Comparison of ENCODE assay signal across 24 mouse cellular contexts in genomic region chr2:152112970-152113369, GRCm38 (mm10). TPM values are rescaled to one million over a fixed set of nuclear protein-coding genes. Genes with fewer than 3 reads are reported as not detected.
DNase-seq lines count a peak whose midpoint lies in the region; ATAC-seq lines count a peak whose summit lies in the region.
"Had no signal": no experiment of that assay in that cellular context is flagged by ENCODE, and none has a peak within 500 bp of the region (broad histone marks: within the 10 kb centered on the region; RNA-seq: fewer than 3 reads in every experiment).

No protein-coding gene starts in this region.

- H3K36me3 ChIP-seq in forebrain, embryonic 14.5 days (ENCODE audit: control insufficient read depth, insufficient read depth, low read length): no peaks in the 10 kb centered on the region
- H3K36me3 ChIP-seq in forebrain, embryonic 12.5 days (replicated peaks): peaks cover under 1% of the 10 kb centered on the region; the same call in 1 of the 2 replicates
- H3K36me3 ChIP-seq: embryonic facial prominence, embryonic 12.5 days; kidney, embryonic 15.5 days had no signal

- H3K9me3 ChIP-seq in forebrain, embryonic 14.5 days (replicated peaks; ENCODE audit: control insufficient read depth, low read length): no peaks in the 10 kb centered on the region
- H3K9me3 ChIP-seq in forebrain, embryonic 12.5 days: no peaks in the 10 kb centered on the region
- H3K9me3 ChIP-seq: embryonic facial prominence, embryonic 12.5 days; kidney, embryonic 15.5 days had no signal

- no peak overlapping the region for H3K4me3 ChIP-seq in forebrain, embryonic 14.5 days (ENCODE audit: low read depth, low read length)
- no peak overlapping the region for H3K4me3 ChIP-seq in forebrain, embryonic 12.5 days (replicated peaks)
- H3K4me3 ChIP-seq: embryonic facial prominence, embryonic 12.5 days; kidney, embryonic 15.5 days had no signal

- no peaks in the 10 kb centered on the region for H3K27me3 ChIP-seq in forebrain, embryonic 14.5 days (replicated peaks; ENCODE audit: control insufficient read depth, insufficient read depth, low read length)
- peaks cover 16% of the 10 kb centered on the region for H3K27me3 ChIP-seq in forebrain, embryonic 12.5 days

- H3K27ac ChIP-seq in forebrain, embryonic 14.5 days (ENCODE audit: low read depth, low read length): no peak overlapping the region
- no peak overlapping the region for H3K27ac ChIP-seq in forebrain, embryonic 12.5 days
- H3K27ac ChIP-seq: embryonic facial prominence, embryonic 12.5 days; hindbrain, postnatal 0 days; kidney, embryonic 15.5 days; stomach, postnatal 0 days had no signal

- DNase-seq in forebrain, embryonic 14.5 days (ENCODE audit: low spot score): no peak
- DNase-seq in left cerebral cortex, adult 18-20 months (ENCODE audit: low spot score in 2 of 2): peak; percentile 40 to 51
- no peak for DNase-seq in left cerebral cortex, adult 8-10 months (ENCODE audit: low spot score in 2 of 2)
- peak; percentile 27 for DNase-seq in right cerebral cortex, postnatal 25 days
- no peak for DNase-seq in right cerebral cortex, postnatal 14 days
- DNase-seq in kidney, postnatal 14 days: no peak
- DNase-seq: adrenal gland, adult 8-10 months; gastrocnemius, postnatal 14 days; heart, adult 18-20 months; heart, postnatal 36 days; lung, adult 18-20 months; lung, postnatal 14 days; thymus, postnatal 36 days had no signal

- ATAC-seq in forebrain, embryonic 14.5 days: no peak
- ATAC-seq in forebrain, embryonic 12.5 days (ENCODE audit: low FRiP score): no peak
- ATAC-seq in megakaryocyte progenitor cell, adult 5-6 weeks (replicated peaks; ENCODE audit: poor library complexity): peak; percentile 23
- ATAC-seq: intestine, postnatal 0 days had no signal

- peak overlapping the region; percentile 3; the same call in 1 of the 2 replicates for H3K9ac ChIP-seq in forebrain, embryonic 14.5 days (ENCODE audit: low read length)
- no peak overlapping the region for H3K9ac ChIP-seq in forebrain, embryonic 12.5 days
- H3K9ac ChIP-seq: embryonic facial prominence, embryonic 12.5 days; kidney, embryonic 15.5 days had no signal

- peaks cover 6% of the 10 kb centered on the region; the same call in 1 of the 2 replicates for H3K4me1 ChIP-seq in forebrain, embryonic 14.5 days (ENCODE audit: control insufficient read depth, insufficient read depth, low read length)
- peaks cover 25% of the 10 kb centered on the region for H3K4me1 ChIP-seq in forebrain, embryonic 12.5 days

- H3K4me2 ChIP-seq in forebrain, embryonic 14.5 days (ENCODE audit: low read length): no peak overlapping the region
- H3K4me2 ChIP-seq in forebrain, embryonic 12.5 days: no peak overlapping the region
- H3K4me2 ChIP-seq: embryonic facial prominence, embryonic 12.5 days; kidney, embryonic 15.5 days; liver, embryonic 11.5 days had no signal

- WGBS in forebrain, embryonic 14.5 days: 60% methylated on average over 10 of the region's 10 CpGs
- 73% methylated on average over 10 of the region's 10 CpGs for WGBS in forebrain, embryonic 12.5 days

RNA-seq across cellular contexts. Expression of gene Srxn1, which starts 7.7 kb away (rescaled TPM):
- polyA plus RNA-seq in forebrain, embryonic 14.5 days (2014; fragmentation: Nextera tagmentation; extraction: Ambion mirVana): 11.8 and 12.0 TPM in 2 replicates
- polyA plus RNA-seq in forebrain, embryonic 12.5 days (2016; fragmentation: Nextera tagmentation; extraction: Ambion mirVana): 12.0 and 12.9 TPM in 2 replicates
- total RNA-seq in left cerebral cortex, adult 18-20 months (2021): 100 to 1,000 TPM; 103 to 106 TPM
- total RNA-seq in left cerebral cortex, adult 8-10 months (2022): 100 to 1,000 TPM in 1 of 4 experiments, 10 to 100 TPM in 3; 84.6 to 103 (median 91.5) TPM
- 1.2 and 1.3 TPM in 2 replicates for total RNA-seq in megakaryocyte progenitor cell, adult 5-6 weeks (2015)
- 2.2 and 12.2 TPM in 2 replicates for total RNA-seq in megakaryocyte progenitor cell, adult 5-6 weeks (2017)
- total RNA-seq: CH12.LX had no signal

RNA-seq across cellular contexts. Expression of gene Tcf15, which starts 30.4 kb away (rescaled TPM):
- polyA plus RNA-seq in forebrain, embryonic 14.5 days (2014; fragmentation: Nextera tagmentation; extraction: Ambion mirVana): 1.1 and 1.7 TPM in 2 replicates
- 3.0 and 3.2 TPM in 2 replicates for polyA plus RNA-seq in forebrain, embryonic 12.5 days (2016; fragmentation: Nextera tagmentation; extraction: Ambion mirVana)
- 1 to 10 TPM; 1.5 to 1.8 TPM for total RNA-seq in left cerebral cortex, adult 18-20 months (2021)
- 1 to 10 TPM in 2 of 4 experiments, under 1 TPM in 2; 0.91 to 1.5 (median 1.0) TPM for total RNA-seq in left cerebral cortex, adult 8-10 months (2022)
- not detected in 2 replicates for total RNA-seq in megakaryocyte progenitor cell, adult 5-6 weeks (2015)
- total RNA-seq in megakaryocyte progenitor cell, adult 5-6 weeks (2017): 0.12 TPM in 1 of 2 replicates, not detected in the other
- total RNA-seq: CH12.LX had no signal

RNA-seq across cellular contexts. Expression of gene Scrt2, which starts 31.6 kb away (rescaled TPM):
- 16.1 and 16.2 TPM in 2 replicates for polyA plus RNA-seq in forebrain, embryonic 14.5 days (2014; fragmentation: Nextera tagmentation; extraction: Ambion mirVana)
- polyA plus RNA-seq in forebrain, embryonic 12.5 days (2016; fragmentation: Nextera tagmentation; extraction: Ambion mirVana): 15.3 and 15.6 TPM in 2 replicates
- 10 to 100 TPM; 20.5 to 20.7 TPM for total RNA-seq in left cerebral cortex, adult 18-20 months (2021)
- total RNA-seq in left cerebral cortex, adult 8-10 months (2022): 10 to 100 TPM; 17.9 to 22.5 (median 20.4) TPM
- not detected in 2 replicates for total RNA-seq in megakaryocyte progenitor cell, adult 5-6 weeks (2015)
- not detected in 2 replicates for total RNA-seq in megakaryocyte progenitor cell, adult 5-6 weeks (2017)
- total RNA-seq: CH12.LX; heart, adult 18-20 months; heart, postnatal 36 days had no signal
- polyA plus RNA-seq: heart, embryonic 14.5 days; intestine, postnatal 0 days; large intestine, adult 2 months; liver, embryonic 11.5 days; stomach, postnatal 0 days had no signal

Comparison
In these comparisons a context has a peak if more than half of its experiments do, and no peak if none do; other contexts are left out.
1. DNase-seq: peak in left cerebral cortex, adult 18-20 months (2 of 2) and right cerebral cortex, postnatal 25 days (single experiment); none in forebrain, embryonic 14.5 days (single experiment), left cerebral cortex, adult 8-10 months (0 of 2), right cerebral cortex, postnatal 14 days (single experiment) and kidney, postnatal 14 days (single experiment).
2. RNA of gene Srxn1, which starts 7.7 kb away (total RNA-seq): 103 to 106 TPM in left cerebral cortex, adult 18-20 months and 84.6 to 103 TPM in left cerebral cortex, adult 8-10 months; 1.2 to 12.2 TPM in megakaryocyte progenitor cell, adult 5-6 weeks; every median in the first group is over 4 times any median in the second.
3. RNA of gene Scrt2, which starts 31.6 kb away (total RNA-seq): 20.5 to 20.7 TPM in left cerebral cortex, adult 18-20 months and 17.9 to 22.5 TPM in left cerebral cortex, adult 8-10 months; not detected in megakaryocyte progenitor cell, adult 5-6 weeks; every median in the first group is over 10 times any median in the second.